Mouse (Mus musculus) testis, adult 2 months (tissue): ENCODE measurements around the gene Fhl3.

Source experiments
- CTCF ChIP-seq: fragments of 200-500 bp; IDR thresholded peaks from 2 replicates; pipeline ENCODE4 v1.5.1; 2012; ENCODE audit warnings: low read depth, mild to moderate bottlenecking, inconsistent platforms, low read length, moderate library complexity; ENCODE audit not compliant: control insufficient read depth, insufficient read depth, insufficient replicate concordance
- POLR2A ChIP-seq: fragments of 200-500 bp; IDR thresholded peaks from 2 replicates; pipeline ENCODE4 v1.6.1; 2012; ENCODE audit warnings: low read depth, mild to moderate bottlenecking, inconsistent platforms, low read length, moderate library complexity; ENCODE audit not compliant: control insufficient read depth

DNA sequence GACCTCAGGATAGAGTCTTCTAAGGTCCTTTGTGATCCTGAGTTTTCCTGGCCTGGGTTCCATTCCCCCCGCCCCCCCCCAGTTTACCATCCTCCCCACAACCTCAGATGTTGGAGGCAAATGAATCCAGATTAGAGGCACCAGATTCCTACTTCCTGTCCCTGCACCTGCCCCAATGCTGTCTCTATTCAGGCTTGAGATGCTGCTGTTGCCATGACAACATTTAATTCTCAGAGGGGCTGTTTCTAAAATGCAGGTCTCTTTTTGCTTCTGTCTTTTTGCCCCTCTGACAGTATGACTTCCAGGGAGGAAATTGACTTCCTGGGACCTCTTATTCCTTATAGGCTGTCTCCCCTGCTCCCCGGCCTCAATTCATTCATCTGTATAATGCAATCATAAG lies 36.5 kb downstream of the Fhl3 start:
- no peak for TF ChIP-seq CTCF
- TF ChIP-seq POLR2A: no peak
